Mouse (Mus musculus) urinary bladder, postnatal 14 days (tissue): ENCODE data around the gene Krtap19-4.

ENCODE experiments used
- DNase-seq: peaks from one replicate; pipeline ENCODE4 v3.0.0; 2021; ENCODE audit warnings: low spot score

Krtap19-4 gene

GRCm38 (mm10) chr16:88884989-88885388 is at the start of gene Krtap19-4:
TSS of gene Krtap19-4 (minus strand) at chr16:88885089.
- DNase-seq, result no peak

GRCm38 (mm10) chr16:88932165-88932564 is 47.3 kb upstream of the Krtap19-4 start, which contains the start of gene Krtap19-9b:
TSS of gene Krtap19-9b (minus strand) at chr16:88932265.
- DNase-seq, result no peak

GRCm38 (mm10) chr16:88896357-88896756 is 11.5 kb upstream of the Krtap19-4 start, which contains the start of gene Krtap19-5:
TSS of gene Krtap19-5 (minus strand) at chr16:88896457.
- no peak for DNase-seq

- no peak for DNase-seq
These were observed 2.0 kb upstream of the Krtap19-4 start for GRCm38 (mm10) chr16:88886870-88887269.

- DNase-seq, result no peak
These were observed 7.0 kb downstream of the Krtap19-4 start, which contains the start of gene Krtap19-3 for GRCm38 (mm10) chr16:88877938-88878337. TSS of gene Krtap19-3 (minus strand) at chr16:88878038.

- no peak for DNase-seq
These were observed 10.7 kb downstream of the Krtap19-4 start, which contains the start of gene Krtap19-2 for GRCm38 (mm10) chr16:88874169-88874568. TSS of gene Krtap19-2 (minus strand) at chr16:88874269.

GRCm38 (mm10) chr16:88869311-88869710 is 15.6 kb downstream of the Krtap19-4 start, which contains the start of gene Krtap19-1:
TSS of gene Krtap19-1 (minus strand) at chr16:88869411.
- DNase-seq, result no peak

GRCm38 (mm10) chr16:88864887-88865407 is 19.9 kb downstream of the Krtap19-4 start:
- no peak for DNase-seq

- DNase-seq, result peak; percentile 4
These were observed 33.4 kb downstream of the Krtap19-4 start for GRCm38 (mm10) chr16:88851450-88851849.

GRCm38 (mm10) chr16:88848558-88848957 is 36.3 kb downstream of the Krtap19-4 start:
- no peak for DNase-seq

- DNase-seq, result no peak
These were observed 37.5 kb downstream of the Krtap19-4 start for GRCm38 (mm10) chr16:88847363-88847762.
